Mouse (Mus musculus) layer of hippocampus, postnatal 25 days (tissue): ENCODE results near the gene Ap2m1. TPM values are rescaled to one million over a fixed set of nuclear protein-coding genes. Genes with fewer than 3 reads are reported as not detected.
"Not testable (repeated sequence)": the region's sequence is repeated elsewhere in the genome, so short reads cannot be mapped to it uniquely, and the experiment has no call there.

ENCODE experiments used
- DNase-seq, 2 experiments: peaks; one replicate each; pipeline ENCODE4 v3.0.0; 2022; ENCODE audit warnings: mixed read lengths in 2 of 2, low spot score in 1 of 2; ENCODE audit errors: extremely low spot score in 1 of 2
- total RNA-seq, 2 experiments: library from RNA; stranded (reverse); gene quantifications; 2 replicates each; pipeline ENCODE4 v1.2.3; 2021

Gene Ap2m1
- 100 to 1,000 TPM; 753 to 800 TPM for total RNA-seq

- peak; percentile 75 to 79 for DNase-seq
Observed at GRCm38 (mm10) chr16:20535296-20536080, at the start of gene Ap2m1. Gene Ap2m1, plus strand, starts transcription at chr16:20535478.

- no peak for DNase-seq
Observed at GRCm38 (mm10) chr16:20486048-20486447, 49.2 kb upstream of the Ap2m1 start.

- DNase-seq, result no peak
Observed at GRCm38 (mm10) chr16:20488151-20488550, 47.1 kb upstream of the Ap2m1 start.

GRCm38 (mm10) chr16:20488751-20489150, 46.5 kb upstream of the Ap2m1 start:
- not testable (repeated sequence) for DNase-seq

- no peak for DNase-seq
Observed at GRCm38 (mm10) chr16:20489233-20489632, 46.0 kb upstream of the Ap2m1 start.

GRCm38 (mm10) chr16:20490581-20490980, 44.7 kb upstream of the Ap2m1 start:
- DNase-seq, result no peak

- no peak for DNase-seq
Observed at GRCm38 (mm10) chr16:20491301-20491700, 44.0 kb upstream of the Ap2m1 start.

- no peak for DNase-seq
Observed at GRCm38 (mm10) chr16:20493452-20493851, 41.8 kb upstream of the Ap2m1 start.

- DNase-seq, result peak in 1 of 2 experiments; percentile 15
Observed at GRCm38 (mm10) chr16:20496671-20497600, 38.3 kb upstream of the Ap2m1 start.

- no peak for DNase-seq
Observed at GRCm38 (mm10) chr16:20497980-20498676, 37.1 kb upstream of the Ap2m1 start.

- DNase-seq, result peak; percentile 86 to 89
Observed at GRCm38 (mm10) chr16:20498677-20499475, 36.4 kb upstream of the Ap2m1 start, which contains the start of gene Eif2b5. Gene Eif2b5, plus strand, starts transcription at chr16:20498817.

GRCm38 (mm10) chr16:20506000-20506399, 29.3 kb upstream of the Ap2m1 start:
- no peak for DNase-seq

- no peak for DNase-seq
Observed at GRCm38 (mm10) chr16:20509349-20509748, 25.9 kb upstream of the Ap2m1 start.

GRCm38 (mm10) chr16:20511277-20511847, 23.9 kb upstream of the Ap2m1 start:
- DNase-seq, result no peak

GRCm38 (mm10) chr16:20516032-20516431, 19.2 kb upstream of the Ap2m1 start:
- no peak for DNase-seq

GRCm38 (mm10) chr16:20516726-20517201, 18.5 kb upstream of the Ap2m1 start, which contains the start of gene Dvl3:
Gene Dvl3, plus strand, starts transcription at chr16:20516982.
- DNase-seq, result peak; percentile 72 to 74

- peak in 1 of 2 experiments; percentile 13 for DNase-seq
Observed at GRCm38 (mm10) chr16:20517216-20517615, 18.1 kb upstream of the Ap2m1 start.

- DNase-seq, result no peak
Observed at GRCm38 (mm10) chr16:20517701-20518374, 17.4 kb upstream of the Ap2m1 start.

- no peak for DNase-seq
Observed at GRCm38 (mm10) chr16:20523886-20524285, 11.4 kb upstream of the Ap2m1 start.
